Mouse (Mus musculus) hindbrain, postnatal 0 days (tissue): ENCODE measurements around the gene Klhl13. TPM values are rescaled to one million over a fixed set of nuclear protein-coding genes. Genes with fewer than 3 reads are reported as not detected.

Experiments
- ATAC-seq: fragments of 200-750 bp; cut with Nextera tagmentation; 2 replicates; pipeline ENCODE4 v1.8.0; 2017; ENCODE audit warnings: mild to moderate bottlenecking, moderate TSS enrichment, moderate library complexity
- DNase-seq: peaks from one replicate; pipeline ENCODE4 v3.0.0-alpha.2; 2015; ENCODE audit warnings: low spot score
- H3K27ac ChIP-seq: fragments of 300-500 bp; sonication (generic); 2 replicates; pipeline ENCODE4 v1.5.1; 2014; ENCODE audit warnings: mild to moderate bottlenecking
- H3K27me3 ChIP-seq: fragments of 300-500 bp; sonication (generic); 2 replicates; pipeline ENCODE4 v1.6.1; 2014; ENCODE audit warnings: low read length, mixed read lengths; ENCODE audit not compliant: insufficient read depth
- H3K36me3 ChIP-seq: fragments of 300-500 bp; sonication (generic); 2 replicates; pipeline ENCODE4 v1.6.1; 2014; ENCODE audit warnings: low read length, mixed read lengths; ENCODE audit not compliant: insufficient read depth
- H3K4me1 ChIP-seq: fragments of 300-500 bp; sonication (generic); 2 replicates; pipeline ENCODE4 v1.6.1; 2014; ENCODE audit warnings: antibody characterized with exemption, low read length, mixed read lengths; ENCODE audit not compliant: insufficient read depth
- H3K4me2 ChIP-seq: fragments of 300-500 bp; sonication (generic); 2 replicates; pipeline ENCODE4 v1.6.1; 2014; ENCODE audit warnings: low read depth, mild to moderate bottlenecking, low read length, moderate library complexity, mixed read lengths
- H3K4me3 ChIP-seq: fragments of 300-500 bp; sonication (generic); 2 replicates; pipeline ENCODE4 v1.5.1; 2014; ENCODE audit warnings: low read length
- H3K9ac ChIP-seq: fragments of 300-500 bp; sonication (generic); replicated peaks from 2 replicates; pipeline ENCODE4 v1.6.1; 2014; ENCODE audit warnings: mild to moderate bottlenecking, low read length, moderate library complexity, mixed read lengths
- H3K9me3 ChIP-seq: fragments of 300-500 bp; sonication (generic); 2 replicates; pipeline ENCODE4 v1.6.1; 2016; ENCODE audit warnings: low read length, mixed read lengths
- CTCF ChIP-seq: IDR thresholded peaks from 2 replicates; pipeline ENCODE4 v1.5.1; 2016; ENCODE audit warnings: antibody characterized with exemption, control low read depth, low read depth
- polyA plus RNA-seq: library from polyadenylated mRNA; unstranded; fragments of >200 nt; fragmentation: Nextera tagmentation; extraction: Ambion mirVana; gene quantifications from 2 replicates; pipeline ENCODE4 v1.2.1, GENCODE M21; 2015
- total RNA-seq: library from RNA; depleted of rRNA; stranded (reverse); fragments of >200 nt; gene quantifications from 2 replicates; pipeline ENCODE4 v1.2.3, GENCODE M21; 2014

Klhl13 gene
- total and polyA plus RNA-seq, 2 experiments from 2014 or later, result 119 to 149 TPM

- Histone ChIP-seq H3K9me3 (no peaks in the 10 kb centered on the region), H3K9ac (no peak overlapping the region), H3K27ac (no peak overlapping the region), H3K4me3 (no peak overlapping the region), H3K4me1 (no peaks in the 10 kb centered on the region), H3K4me2 (no peak overlapping the region), H3K36me3 (no peaks in the 10 kb centered on the region), H3K27me3 (no peaks in the 10 kb centered on the region)
- no peak for TF ChIP-seq CTCF
- no peak for DNase-seq
- ATAC-seq, result no peak
These were observed 116.1 kb downstream of the Klhl13 start for GRCm38 (mm10) chrX:23248752-23249151.
